Mouse (Mus musculus): ENCODE results near the gene Sec22c. TPM values are rescaled to one million over a fixed set of nuclear protein-coding genes. Genes with fewer than 3 reads are reported as not detected.

The Sec22c gene
- polyA plus RNA-seq, 1 experiment from 2014 or later = 16.1 TPM

DNA sequence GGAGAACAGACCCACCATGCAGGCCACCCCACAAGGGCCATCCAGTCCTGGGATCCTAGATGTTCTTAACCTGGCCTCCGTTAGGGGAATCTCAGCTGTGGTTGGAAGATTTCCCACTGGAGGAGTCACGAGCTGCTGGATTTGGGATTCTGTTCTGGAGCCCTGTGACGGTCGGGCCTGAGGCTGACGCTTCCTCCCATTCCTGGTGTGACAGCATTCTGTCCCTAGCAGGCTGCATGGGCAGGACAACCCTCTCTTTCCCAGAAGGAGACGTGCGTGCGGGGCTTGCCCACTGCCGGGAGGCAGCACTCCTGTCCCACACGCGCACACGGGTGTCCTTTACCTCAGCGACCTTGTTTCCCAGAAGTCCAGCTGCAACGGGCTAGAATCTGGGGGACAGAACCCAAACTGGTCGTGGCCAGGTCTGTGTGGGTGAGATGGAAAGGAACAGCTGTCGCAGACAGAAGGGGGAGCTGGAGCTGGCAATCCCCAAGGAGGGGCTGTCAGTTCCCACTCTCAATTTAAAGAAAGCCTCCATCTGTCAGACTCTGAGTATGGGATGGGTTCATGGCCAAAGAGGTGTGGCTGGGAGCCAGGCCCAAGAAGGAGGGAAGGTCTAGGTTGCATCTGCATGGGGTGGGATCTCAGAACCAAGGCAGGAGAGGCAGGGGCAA is 38.2 kb downstream of the Sec22c start:
- H3K27ac ChIP-seq (ENCODE audit: low read length) = no peak overlapping the region
- peaks cover 4% of the 10 kb centered on the region; the same call in 1 of the 2 replicates for H3K27me3 ChIP-seq (replicated peaks; ENCODE audit: control insufficient read depth, insufficient read depth, low read length)
- 0 out of 2 replicates have a peak overlapping the region, but pooled peaks have one; percentile 13 for H3K9ac ChIP-seq (ENCODE audit: low read depth, low read length)
- peaks cover 15% of the 10 kb centered on the region for H3K4me1 ChIP-seq (ENCODE audit: control insufficient read depth, insufficient read depth, low read length)
- no peak for ATAC-seq
- H3K36me3 ChIP-seq (ENCODE audit: control insufficient read depth, insufficient read depth, low read length) = no peaks in the 10 kb centered on the region
- H3K4me2 ChIP-seq (ENCODE audit: low read depth, low read length) = no peak overlapping the region
- no peak overlapping the region for H3K4me3 ChIP-seq (ENCODE audit: low read length)
- H3K9me3 ChIP-seq (ENCODE audit: control insufficient read depth, low read length) = no peaks in the 10 kb centered on the region
- 68% methylated on average over 16 of the region's 16 CpGs for WGBS

DNA sequence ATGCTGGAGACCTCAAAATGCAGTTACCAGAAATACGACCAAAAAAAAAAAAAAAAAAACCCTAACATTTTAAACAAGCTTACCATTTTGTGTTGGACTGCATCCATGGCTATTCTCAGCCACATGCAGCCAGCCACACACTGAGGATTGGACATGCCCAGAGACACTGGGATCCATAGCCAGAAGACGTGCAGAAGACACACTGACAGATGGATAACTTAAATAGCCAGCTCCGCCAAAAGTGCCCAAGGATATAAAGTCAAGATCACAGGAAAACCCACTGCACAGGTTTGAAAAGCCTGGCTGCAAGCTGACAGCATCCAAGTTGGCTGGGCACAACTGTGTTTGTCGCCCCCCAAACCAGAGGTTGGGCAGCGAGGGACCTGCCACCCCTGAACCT is 41.2 kb downstream of the Sec22c start:
- ATAC-seq = no peak
- Histone ChIP-seq H3K27me3 (replicated peaks; ENCODE audit: control insufficient read depth, insufficient read depth, low read length) (no peaks in the 10 kb centered on the region; the same call in 1 of the 2 replicates), H3K4me2 (ENCODE audit: low read depth, low read length) (no peak overlapping the region), H3K36me3 (ENCODE audit: control insufficient read depth, insufficient read depth, low read length) (no peaks in the 10 kb centered on the region), H3K4me3 (ENCODE audit: low read length) (no peak overlapping the region), H3K9ac (ENCODE audit: low read depth, low read length) (no peak overlapping the region), H3K4me1 (ENCODE audit: control insufficient read depth, insufficient read depth, low read length) (peaks cover 2% of the 10 kb centered on the region; the same call in 1 of the 2 replicates), H3K9me3 (ENCODE audit: control insufficient read depth, low read length) (no peaks in the 10 kb centered on the region), H3K27ac (ENCODE audit: low read length) (no peak overlapping the region)
- 85% methylated on average over 5 of the region's 5 CpGs for WGBS

DNA sequence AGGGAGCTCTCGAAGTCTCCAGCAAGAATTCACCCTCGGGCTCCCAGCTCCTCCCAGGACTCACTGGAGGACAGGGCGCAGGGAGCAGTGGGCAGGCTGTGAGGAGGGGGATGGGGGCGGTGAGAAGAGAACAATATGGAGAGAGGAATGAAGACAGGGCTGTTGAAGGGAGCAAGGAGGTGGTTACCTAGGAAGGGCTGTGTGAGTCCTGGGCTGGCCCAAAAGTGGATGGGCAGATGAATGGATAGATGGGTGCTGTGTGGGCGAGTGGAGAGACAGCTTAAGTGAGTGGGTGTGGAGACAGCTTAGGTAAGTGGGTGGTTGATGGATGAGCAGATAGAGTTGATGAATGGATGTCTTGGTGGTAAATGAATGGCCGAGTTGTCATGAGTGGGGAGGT is 41.8 kb downstream of the Sec22c start:
- no peaks in the 10 kb centered on the region for H3K36me3 ChIP-seq (ENCODE audit: control insufficient read depth, insufficient read depth, low read length)
- 68% methylated on average over 6 of the region's 6 CpGs for WGBS
- H3K4me3 ChIP-seq (ENCODE audit: low read length) = no peak overlapping the region
- H3K27ac ChIP-seq (ENCODE audit: low read length) = no peak overlapping the region
- no peak overlapping the region for H3K4me2 ChIP-seq (ENCODE audit: low read depth, low read length)
- H3K27me3 ChIP-seq (replicated peaks; ENCODE audit: control insufficient read depth, insufficient read depth, low read length) = no peaks in the 10 kb centered on the region; the same call in 1 of the 2 replicates
- 0 out of 2 replicates have a peak, but pooled peaks cover 2% of the 10 kb centered on the region for H3K4me1 ChIP-seq (ENCODE audit: control insufficient read depth, insufficient read depth, low read length)
- no peaks in the 10 kb centered on the region for H3K9me3 ChIP-seq (ENCODE audit: control insufficient read depth, low read length)
- no peak overlapping the region for H3K9ac ChIP-seq (ENCODE audit: low read depth, low read length)
- ATAC-seq = no peak

DNA sequence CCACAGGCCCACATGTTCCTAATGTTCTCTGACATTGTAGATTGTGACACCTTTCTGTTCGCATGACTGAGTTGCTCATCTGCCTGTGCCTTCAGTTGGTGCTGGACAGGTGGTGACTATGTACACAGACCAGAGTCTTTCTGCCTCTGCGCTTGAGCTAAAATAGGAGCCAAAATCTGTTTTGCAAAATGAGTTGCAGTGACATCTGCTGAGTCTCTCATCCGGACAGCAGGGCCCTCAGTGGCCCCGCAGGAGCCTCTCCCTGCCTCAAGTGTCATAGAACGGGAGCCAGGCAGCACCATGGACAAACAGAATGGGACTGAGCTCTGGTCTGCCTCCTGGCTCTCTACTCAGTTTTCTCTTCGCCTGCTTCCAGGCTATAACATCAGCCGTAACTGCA is 45.5 kb downstream of the Sec22c start:
- Histone ChIP-seq H3K27me3 (replicated peaks; ENCODE audit: control insufficient read depth, insufficient read depth, low read length) (no peaks in the 10 kb centered on the region), H3K9me3 (ENCODE audit: control insufficient read depth, low read length) (no peaks in the 10 kb centered on the region), H3K9ac (ENCODE audit: low read depth, low read length) (no peak overlapping the region), H3K36me3 (ENCODE audit: control insufficient read depth, insufficient read depth, low read length) (no peaks in the 10 kb centered on the region), H3K27ac (ENCODE audit: low read length) (no peak overlapping the region), H3K4me1 (ENCODE audit: control insufficient read depth, insufficient read depth, low read length) (peaks cover 14% of the 10 kb centered on the region), H3K4me3 (ENCODE audit: low read length) (no peak overlapping the region), H3K4me2 (ENCODE audit: low read depth, low read length) (no peak overlapping the region)
- WGBS = 79% methylated on average over 7 of the region's 7 CpGs
- no peak for ATAC-seq

DNA sequence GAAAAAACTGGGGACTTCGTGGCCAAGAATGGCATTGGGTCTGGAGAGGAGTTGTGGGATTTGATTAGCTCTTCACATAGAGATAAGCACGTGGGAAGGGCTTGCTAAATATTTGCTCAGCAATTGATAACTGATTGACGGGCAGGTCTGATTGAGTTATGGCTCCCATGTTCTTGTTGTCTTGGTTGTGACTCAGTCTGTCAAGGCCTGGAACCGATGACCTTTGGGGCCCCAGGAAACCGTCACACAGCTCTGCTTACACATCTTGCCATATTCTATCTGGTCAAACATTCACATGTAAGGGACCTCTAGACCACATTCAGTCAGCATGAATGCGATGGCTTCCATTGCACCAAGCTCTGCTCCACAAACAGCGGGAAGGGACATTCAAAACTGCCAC is 47.0 kb downstream of the Sec22c start:
- H3K4me1 ChIP-seq (ENCODE audit: control insufficient read depth, insufficient read depth, low read length) = peaks cover 14% of the 10 kb centered on the region
- no peak overlapping the region for H3K9ac ChIP-seq (ENCODE audit: low read depth, low read length)
- H3K27ac ChIP-seq (ENCODE audit: low read length) = peak overlapping the region; percentile 55; the same call in 1 of the 2 replicates
- 59% methylated on average over 7 of the region's 7 CpGs for WGBS
- H3K9me3 ChIP-seq (ENCODE audit: control insufficient read depth, low read length) = no peaks in the 10 kb centered on the region
- no peaks in the 10 kb centered on the region for H3K36me3 ChIP-seq (ENCODE audit: control insufficient read depth, insufficient read depth, low read length)
- peak; percentile 61 for ATAC-seq
- H3K27me3 ChIP-seq (replicated peaks; ENCODE audit: control insufficient read depth, insufficient read depth, low read length) = no peaks in the 10 kb centered on the region
- H3K4me3 ChIP-seq (ENCODE audit: low read length) = no peak overlapping the region
- no peak overlapping the region for H3K4me2 ChIP-seq (ENCODE audit: low read depth, low read length)

DNA sequence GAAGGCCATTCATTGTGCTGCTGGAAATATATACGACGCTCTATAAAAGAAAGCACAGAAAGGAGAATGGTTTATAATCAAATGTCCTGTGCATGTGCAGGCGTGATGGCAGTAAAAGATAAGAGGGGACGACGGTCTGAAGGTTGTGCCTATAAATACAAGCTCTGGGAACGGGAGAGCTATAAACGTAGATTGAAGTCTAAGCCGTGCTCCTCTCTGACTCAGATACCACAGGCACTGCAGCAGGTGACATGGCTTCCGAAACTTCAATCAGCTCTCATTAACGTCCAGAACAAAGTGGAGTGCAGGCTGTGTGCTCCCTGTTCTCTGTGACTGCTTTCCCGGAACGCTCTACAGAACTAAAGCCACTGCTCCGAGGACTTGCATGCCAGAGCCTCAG is 48.1 kb downstream of the Sec22c start:
- Histone ChIP-seq H3K27me3 (replicated peaks; ENCODE audit: control insufficient read depth, insufficient read depth, low read length) (no peaks in the 10 kb centered on the region), H3K4me3 (ENCODE audit: low read length) (no peak overlapping the region), H3K4me1 (ENCODE audit: control insufficient read depth, insufficient read depth, low read length) (peaks cover 14% of the 10 kb centered on the region), H3K4me2 (ENCODE audit: low read depth, low read length) (no peak overlapping the region), H3K9me3 (ENCODE audit: control insufficient read depth, low read length) (no peaks in the 10 kb centered on the region), H3K36me3 (ENCODE audit: control insufficient read depth, insufficient read depth, low read length) (no peaks in the 10 kb centered on the region), H3K27ac (ENCODE audit: low read length) (peak overlapping the region; percentile 83), H3K9ac (ENCODE audit: low read depth, low read length) (no peak overlapping the region)
- 34% methylated on average over 13 of the region's 13 CpGs for WGBS
- peak; percentile 64 for ATAC-seq

DNA sequence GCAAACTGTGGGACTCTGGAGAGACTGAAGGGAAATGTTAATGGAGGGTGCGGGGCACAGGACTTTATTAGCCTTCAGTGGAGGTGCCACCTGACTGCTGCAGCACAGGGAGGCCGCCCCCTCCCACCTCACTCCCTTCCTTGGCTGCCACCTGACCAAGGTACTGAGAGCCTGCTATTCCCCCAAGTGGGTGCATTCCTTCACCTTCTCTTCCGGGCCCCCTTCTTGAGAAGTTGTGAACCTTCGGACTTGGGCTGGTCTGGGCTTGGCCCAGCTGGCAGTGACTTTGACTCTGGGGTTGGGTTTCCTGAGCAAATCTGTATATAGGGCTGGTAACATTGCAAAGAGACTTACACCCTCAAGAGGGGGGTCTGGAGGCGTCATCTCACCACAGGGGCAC is 49.0 kb downstream of the Sec22c start:
- H3K27me3 ChIP-seq (replicated peaks; ENCODE audit: control insufficient read depth, insufficient read depth, low read length) = no peaks in the 10 kb centered on the region
- ATAC-seq = peak; percentile 61
- no peak overlapping the region for H3K4me2 ChIP-seq (ENCODE audit: low read depth, low read length)
- no peak overlapping the region for H3K4me3 ChIP-seq (ENCODE audit: low read length)
- H3K4me1 ChIP-seq (ENCODE audit: control insufficient read depth, insufficient read depth, low read length) = peaks cover 15% of the 10 kb centered on the region
- no peaks in the 10 kb centered on the region for H3K9me3 ChIP-seq (ENCODE audit: control insufficient read depth, low read length)
- no peak overlapping the region for H3K9ac ChIP-seq (ENCODE audit: low read depth, low read length)
- peak overlapping the region; percentile 69 for H3K27ac ChIP-seq (ENCODE audit: low read length)
- 66% methylated on average over 5 of the region's 5 CpGs for WGBS
- no peaks in the 10 kb centered on the region for H3K36me3 ChIP-seq (ENCODE audit: control insufficient read depth, insufficient read depth, low read length)

DNA sequence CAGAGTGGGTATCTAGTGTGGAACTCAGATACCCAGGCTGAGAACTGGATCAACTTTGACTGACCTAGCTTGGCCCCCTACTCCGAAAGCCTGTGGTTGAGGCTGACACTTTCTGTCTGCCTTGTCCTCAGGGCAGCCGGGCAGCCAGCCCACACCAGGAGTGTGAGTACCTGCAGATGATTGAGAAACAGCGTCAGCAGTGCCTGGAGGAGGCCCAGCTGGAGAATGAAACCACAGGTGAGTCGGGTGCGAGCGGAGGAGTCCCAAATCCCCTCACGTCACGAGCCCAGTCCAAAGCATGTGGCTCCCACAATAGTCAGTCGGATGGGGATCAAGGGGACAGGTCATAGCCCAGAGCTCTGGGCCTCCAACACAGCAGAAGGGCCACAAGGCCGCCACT is 51.6 kb downstream of the Sec22c start:
- Histone ChIP-seq H3K27me3 (replicated peaks; ENCODE audit: control insufficient read depth, insufficient read depth, low read length) (no peaks in the 10 kb centered on the region), H3K4me1 (ENCODE audit: control insufficient read depth, insufficient read depth, low read length) (peaks cover 17% of the 10 kb centered on the region), H3K27ac (ENCODE audit: low read length) (no peak overlapping the region), H3K4me3 (ENCODE audit: low read length) (no peak overlapping the region), H3K4me2 (ENCODE audit: low read depth, low read length) (no peak overlapping the region), H3K36me3 (ENCODE audit: control insufficient read depth, insufficient read depth, low read length) (no peaks in the 10 kb centered on the region), H3K9me3 (ENCODE audit: control insufficient read depth, low read length) (no peaks in the 10 kb centered on the region), H3K9ac (ENCODE audit: low read depth, low read length) (no peak overlapping the region)
- ATAC-seq = no peak
- 88% methylated on average over 10 of the region's 10 CpGs for WGBS

DNA sequence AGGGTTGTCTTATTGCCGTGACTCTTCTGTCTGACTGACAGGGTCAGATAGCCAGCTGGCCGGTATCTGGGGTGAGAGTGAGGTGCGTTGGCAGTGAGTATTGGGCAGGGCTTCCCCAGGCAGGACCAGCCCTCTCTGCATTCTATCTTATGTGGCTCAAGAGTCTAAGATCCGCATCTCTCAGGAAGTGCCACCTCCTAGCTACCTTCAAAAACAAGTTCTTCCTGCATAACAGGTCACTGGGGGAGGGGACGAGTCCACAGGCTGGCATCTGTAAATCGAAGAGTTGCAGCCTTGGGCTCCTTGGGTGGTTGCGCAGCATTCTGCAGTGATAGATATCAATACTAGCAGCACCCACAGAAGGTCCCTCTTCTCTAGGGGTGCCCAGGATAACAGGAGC is 58.3 kb downstream of the Sec22c start:
- Histone ChIP-seq H3K4me1 (ENCODE audit: control insufficient read depth, insufficient read depth, low read length) (peaks cover 23% of the 10 kb centered on the region), H3K27me3 (replicated peaks; ENCODE audit: control insufficient read depth, insufficient read depth, low read length) (peaks cover 15% of the 10 kb centered on the region), H3K9ac (ENCODE audit: low read depth, low read length) (no peak overlapping the region), H3K36me3 (ENCODE audit: control insufficient read depth, insufficient read depth, low read length) (no peaks in the 10 kb centered on the region), H3K9me3 (ENCODE audit: control insufficient read depth, low read length) (no peaks in the 10 kb centered on the region), H3K4me3 (ENCODE audit: low read length) (no peak overlapping the region), H3K27ac (ENCODE audit: low read length) (no peak overlapping the region), H3K4me2 (ENCODE audit: low read depth, low read length) (no peak overlapping the region)
- 57% methylated on average over 7 of the region's 7 CpGs for WGBS
- ATAC-seq = no peak

DNA sequence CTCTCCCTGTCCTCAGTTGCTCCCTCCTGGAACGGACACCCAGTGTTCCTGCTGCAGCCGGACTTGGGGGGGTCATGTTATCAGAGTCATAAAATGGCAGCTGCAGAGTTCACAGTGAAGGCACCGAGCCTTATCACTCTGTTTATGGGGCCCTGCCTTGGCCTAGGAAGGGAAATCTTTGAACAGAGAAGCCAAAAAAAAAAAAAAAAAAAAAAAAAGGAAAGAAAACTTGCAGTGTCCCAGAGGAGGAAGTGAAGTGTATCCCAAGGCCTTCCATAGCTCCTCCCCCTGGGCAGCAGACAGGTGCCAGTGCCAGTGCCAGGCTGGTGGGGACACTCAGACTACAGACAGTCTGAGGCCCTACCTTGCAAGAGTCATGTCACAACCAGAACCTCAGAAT is 60.4 kb downstream of the Sec22c start:
- peak; percentile 54 for ATAC-seq
- peaks cover 31% of the 10 kb centered on the region for H3K27me3 ChIP-seq (replicated peaks; ENCODE audit: control insufficient read depth, insufficient read depth, low read length)

More for the DNA sequence above, 60.4 kb downstream of the Sec22c start:
- Histone ChIP-seq H3K9me3 (ENCODE audit: control insufficient read depth, low read length) (no peaks in the 10 kb centered on the region), H3K9ac (ENCODE audit: low read depth, low read length) (0 out of 2 replicates have a peak overlapping the region, but pooled peaks have one; percentile 16), H3K27ac (ENCODE audit: low read length) (peak overlapping the region; percentile 81), H3K36me3 (ENCODE audit: control insufficient read depth, insufficient read depth, low read length) (no peaks in the 10 kb centered on the region), H3K4me3 (ENCODE audit: low read length) (no peak overlapping the region), H3K4me2 (ENCODE audit: low read depth, low read length) (peak overlapping the region; percentile 29; the same call in 1 of the 2 replicates), H3K4me1 (ENCODE audit: control insufficient read depth, insufficient read depth, low read length) (peaks cover 24% of the 10 kb centered on the region)
- WGBS = 41% methylated on average over 3 of the region's 3 CpGs
